Mouse (Mus musculus): ENCODE results near the gene Gprc5a.

The Gprc5a gene

GRCm38 (mm10) chr6:135074405-135074947, 9.0 kb downstream of the Gprc5a start:
- DNase-seq (ENCODE audit: low read depth, low spot score): peak; percentile 46

GRCm38 (mm10) chr6:135076202-135076601, 10.8 kb downstream of the Gprc5a start:
- no peak for DNase-seq (ENCODE audit: low read depth, low spot score)

- no peak for DNase-seq (ENCODE audit: low read depth, low spot score)
Measured at GRCm38 (mm10) chr6:135078420-135078819, 13.0 kb downstream of the Gprc5a start.

GRCm38 (mm10) chr6:135083991-135084502, 18.6 kb downstream of the Gprc5a start:
- peak; percentile 66 for DNase-seq (ENCODE audit: low read depth, low spot score)

GRCm38 (mm10) chr6:135085703-135086102, 20.3 kb downstream of the Gprc5a start:
- no peak for DNase-seq (ENCODE audit: low read depth, low spot score)

- peak; percentile 96 for DNase-seq (ENCODE audit: low read depth, low spot score)
Measured at GRCm38 (mm10) chr6:135087721-135088451, 22.4 kb downstream of the Gprc5a start.

GRCm38 (mm10) chr6:135089786-135090185, 24.3 kb downstream of the Gprc5a start:
- no peak for DNase-seq (ENCODE audit: low read depth, low spot score)

GRCm38 (mm10) chr6:135090661-135091060, 25.2 kb downstream of the Gprc5a start:
- DNase-seq (ENCODE audit: low read depth, low spot score): no peak

- no peak for DNase-seq (ENCODE audit: low read depth, low spot score)
Measured at GRCm38 (mm10) chr6:135092798-135093470, 27.5 kb downstream of the Gprc5a start.

GRCm38 (mm10) chr6:135100787-135101472, 35.5 kb downstream of the Gprc5a start:
- no peak for DNase-seq (ENCODE audit: low read depth, low spot score)

- no peak for DNase-seq (ENCODE audit: low read depth, low spot score)
Measured at GRCm38 (mm10) chr6:135102736-135103303, 37.4 kb downstream of the Gprc5a start.

GRCm38 (mm10) chr6:135107014-135107413, 41.6 kb downstream of the Gprc5a start:
- DNase-seq (ENCODE audit: low read depth, low spot score): no peak

GRCm38 (mm10) chr6:135112411-135113113, 47.1 kb downstream of the Gprc5a start:
- DNase-seq (ENCODE audit: low read depth, low spot score): no peak

- no peak for DNase-seq (ENCODE audit: low read depth, low spot score)
Measured at GRCm38 (mm10) chr6:135113114-135113436, 47.6 kb downstream of the Gprc5a start.

- no peak for DNase-seq (ENCODE audit: low read depth, low spot score)
Measured at GRCm38 (mm10) chr6:135116479-135116878, 51.0 kb downstream of the Gprc5a start.

GRCm38 (mm10) chr6:135118183-135118582, 52.7 kb downstream of the Gprc5a start, which contains the start of gene Gprc5d:
Gene Gprc5d (minus strand): TSS chr6:135118283.
- no peak for DNase-seq (ENCODE audit: low read depth, low spot score)

- no peak for DNase-seq (ENCODE audit: low read depth, low spot score)
Measured at GRCm38 (mm10) chr6:135124755-135125380, 59.4 kb downstream of the Gprc5a start.

- no peak for DNase-seq (ENCODE audit: low read depth, low spot score)
Measured at GRCm38 (mm10) chr6:135133086-135133485, 67.6 kb downstream of the Gprc5a start.

- no peak for DNase-seq (ENCODE audit: low read depth, low spot score)
Measured at GRCm38 (mm10) chr6:135133486-135133885, 68.0 kb downstream of the Gprc5a start.
